Mouse (Mus musculus) left cerebral cortex, postnatal 10 days (tissue): ENCODE data around the gene Rhbdf1. TPM values are rescaled to one million over a fixed set of nuclear protein-coding genes. Genes with fewer than 3 reads are reported as not detected.

Experiments used
- DNase-seq, 2 experiments: peaks; one replicate each; pipeline ENCODE4 v3.0.0; 2021 to 2022; ENCODE audit warnings: low spot score in 2 of 2, mixed read lengths in 1 of 2; ENCODE audit errors: extremely low spot score in 1 of 2
- intact Hi-C: fragments of 180-260 bp; cut with DNase I; formaldehyde crosslinking; loops from one replicate; pipeline ENCODE4 v1.15.1; 2025
- total RNA-seq, 2 experiments: library from RNA; stranded (reverse); gene quantifications; 2 replicates each; pipeline ENCODE4 v1.2.3; 2021

The Rhbdf1 gene
- total RNA-seq, 2 experiments from 2014 or later: 16.4 to 21.8 TPM

- peak in 1 of 2 experiments; percentile 73 for DNase-seq
- intact Hi-C loops: no loop called here
Observed at GRCm38 (mm10) chr11:32243205-32243955, 21.3 kb upstream of the Rhbdf1 start.

- DNase-seq: no peak
- intact Hi-C loops: no loop called here
Observed at GRCm38 (mm10) chr11:32242209-32242608, 20.1 kb upstream of the Rhbdf1 start.

- intact Hi-C loops: no loop called here
- no peak for DNase-seq
Observed at GRCm38 (mm10) chr11:32241391-32241790, 19.3 kb upstream of the Rhbdf1 start.

GRCm38 (mm10) chr11:32238093-32238860, 16.2 kb upstream of the Rhbdf1 start:
- DNase-seq: peak in 1 of 2 experiments; percentile 75
- intact Hi-C loops: loop anchor here (2.0 to 5.0 kb wide), 2 partner anchors 21 to 56 kb away; no protein-coding TSS in a partner anchor

- DNase-seq: no peak
- intact Hi-C loops: loop anchor here (5.0 kb wide), 1 partner anchor 55 kb away; no protein-coding TSS in a partner anchor
Observed at GRCm38 (mm10) chr11:32237411-32237795, 15.3 kb upstream of the Rhbdf1 start.

- DNase-seq: peak in 1 of 2 experiments; percentile 80
- intact Hi-C loops: loop anchor here (5.0 kb wide), 1 partner anchor 55 kb away; no protein-coding TSS in a partner anchor
Observed at GRCm38 (mm10) chr11:32236712-32237410, 14.8 kb upstream of the Rhbdf1 start.

- DNase-seq: no peak
- intact Hi-C loops: loop anchor here (5.0 kb wide), 1 partner anchor 54 kb away; no protein-coding TSS in a partner anchor
Observed at GRCm38 (mm10) chr11:32236132-32236531, 14.0 kb upstream of the Rhbdf1 start.

GRCm38 (mm10) chr11:32235646-32236045, 13.5 kb upstream of the Rhbdf1 start:
- intact Hi-C loops: loop anchor here (5.0 kb wide), 1 partner anchor 53 kb away; no protein-coding TSS in a partner anchor
- peak; percentile 86 to 92 for DNase-seq

GRCm38 (mm10) chr11:32234816-32235485, 12.9 kb upstream of the Rhbdf1 start:
- DNase-seq: no peak
- intact Hi-C loops: loop anchor here (5.0 kb wide), 1 partner anchor 53 kb away; no protein-coding TSS in a partner anchor

GRCm38 (mm10) chr11:32233895-32234294, 11.8 kb upstream of the Rhbdf1 start:
- intact Hi-C loops: no loop called here
- peak in 1 of 2 experiments; percentile 18 for DNase-seq

- intact Hi-C loops: no loop called here
- peak in 1 of 2 experiments; percentile 35 for DNase-seq
Observed at GRCm38 (mm10) chr11:32232848-32233247, 10.7 kb upstream of the Rhbdf1 start.

GRCm38 (mm10) chr11:32231125-32231524, 9.0 kb upstream of the Rhbdf1 start:
- DNase-seq: no peak
- intact Hi-C loops: no loop called here

GRCm38 (mm10) chr11:32230220-32230619, 8.1 kb upstream of the Rhbdf1 start:
- intact Hi-C loops: no loop called here

GRCm38 (mm10) chr11:32228292-32228845, 6.3 kb upstream of the Rhbdf1 start:
- intact Hi-C loops: no loop called here
- DNase-seq: peak in 1 of 2 experiments; percentile 6

More at GRCm38 (mm10) chr11:32230220-32230619, 8.1 kb upstream of the Rhbdf1 start:
- DNase-seq: no peak

- no peak for DNase-seq
- intact Hi-C loops: no loop called here
Observed at GRCm38 (mm10) chr11:32227555-32227954, 5.5 kb upstream of the Rhbdf1 start.

- DNase-seq: no peak
- intact Hi-C loops: no loop called here
Observed at GRCm38 (mm10) chr11:32227041-32227440, 4.9 kb upstream of the Rhbdf1 start.

GRCm38 (mm10) chr11:32226124-32226871, 4.2 kb upstream of the Rhbdf1 start, which contains the start of gene Mpg:
Mpg (plus strand) TSS chr11:32226505.
- intact Hi-C loops: no loop called here

More at GRCm38 (mm10) chr11:32226124-32226871, 4.2 kb upstream of the Rhbdf1 start, which contains the start of gene Mpg:
- peak; percentile 81 to 94 for DNase-seq
